Mouse (Mus musculus) MEL (cell line): ENCODE measurements around the gene Whamm. TPM values are rescaled to one million over a fixed set of nuclear protein-coding genes. Genes with fewer than 3 reads are reported as not detected.
A peak's percentile ranks its signal among the peaks of the same experiment; 100 is the strongest.

Source experiments
- DNase-seq: peaks from one replicate; pipeline ENCODE4 v3.0.0; 2011; ENCODE audit warnings: low read depth, low spot score
- H3K27ac ChIP-seq: 2 replicates; pipeline ENCODE4 v1.5.1; 2012; ENCODE audit warnings: low read depth, mild to moderate bottlenecking, control low read depth, low read length, moderate library complexity; ENCODE audit not compliant: control insufficient read depth
- H3K27me3 ChIP-seq, 2 experiments: fragments of 150-350 bp in 1 of 2; sonication (generic) in 1 of 2; 2 replicates each; pipeline ENCODE4 v1.6.1; 2012; ENCODE audit warnings: low read length in 2 of 2, mild to moderate bottlenecking in 2 of 2, improper control_type of control experiment in 1 of 2, moderate library complexity in 1 of 2; ENCODE audit not compliant: insufficient read depth in 2 of 2, control insufficient read depth in 1 of 2
- H3K36me3 ChIP-seq, 2 experiments: 2 replicates each; pipeline ENCODE4 v1.6.1; 2012 to 2014; ENCODE audit warnings: low read length in 2 of 2, improper control_type of control experiment in 1 of 2, inconsistent platforms in 1 of 2, mild to moderate bottlenecking in 1 of 2; ENCODE audit not compliant: insufficient read depth in 2 of 2, control insufficient read depth in 1 of 2
- H3K4me1 ChIP-seq, 2 experiments: fragments of 150-350 bp in 1 of 2; sonication (generic) in 1 of 2; 2 replicates each; pipeline ENCODE4 v1.6.1; 2012; ENCODE audit warnings: low read length in 2 of 2, improper control_type of control experiment in 1 of 2, mild to moderate bottlenecking in 1 of 2; ENCODE audit not compliant: insufficient read depth in 2 of 2, control insufficient read depth in 1 of 2
- H3K4me3 ChIP-seq, 2 experiments: fragments of 150-350 bp in 1 of 2; sonication (generic) in 1 of 2; 2 replicates each; pipeline ENCODE4 v1.5.1; 2012; ENCODE audit warnings: low read depth in 2 of 2, low read length in 2 of 2, mild to moderate bottlenecking in 2 of 2, moderate library complexity in 2 of 2, control low read depth in 1 of 2, improper control_type of control experiment in 1 of 2; ENCODE audit not compliant: control insufficient read depth in 1 of 2, insufficient read depth in 1 of 2
- H3K79me2 ChIP-seq: 2 replicates; pipeline ENCODE4 v1.6.1; 2012; ENCODE audit warnings: mild to moderate bottlenecking, low read length, moderate library complexity; ENCODE audit not compliant: control insufficient read depth, poor library complexity, insufficient read depth
- H3K9ac ChIP-seq: 2 replicates; pipeline ENCODE4 v1.6.1; 2012; ENCODE audit warnings: low read depth, mild to moderate bottlenecking, control low read depth, low read length, moderate library complexity; ENCODE audit not compliant: control insufficient read depth, poor library complexity, severe bottlenecking
- H3K9me3 ChIP-seq: fragments of 150-350 bp; sonication (generic); replicated peaks from 2 replicates; pipeline ENCODE4 v1.6.1; 2012; ENCODE audit warnings: mild to moderate bottlenecking, low read length, improper control_type of control experiment, moderate library complexity; ENCODE audit not compliant: insufficient read depth
- CTCF ChIP-seq, 3 experiments: IDR thresholded peaks in 2 of 3; conservative IDR thresholded peaks in 1 of 3; 2 replicates each; pipeline ENCODE4 v1.5.1; 2011 to 2012; ENCODE audit warnings: low read length in 3 of 3, low read depth in 2 of 3, mild to moderate bottlenecking in 2 of 3, improper control_type of control experiment in 1 of 3, inconsistent platforms in 1 of 3, mixed read lengths in 1 of 3, moderate library complexity in 1 of 3; ENCODE audit not compliant: control insufficient read depth in 1 of 3, insufficient read depth in 1 of 3, poor library complexity in 1 of 3, severe bottlenecking in 1 of 3
- ELF1 ChIP-seq: IDR thresholded peaks from 2 replicates; pipeline ENCODE4 v1.6.1; 2014; ENCODE audit warnings: low read depth, mild to moderate bottlenecking, inconsistent platforms, low read length, improper control_type of control experiment, moderate library complexity
- ETS1 ChIP-seq: IDR thresholded peaks from 2 replicates; pipeline ENCODE4 v1.6.1; 2012; ENCODE audit warnings: low read depth, mild to moderate bottlenecking, inconsistent platforms, low read length, improper control_type of control experiment, moderate library complexity
- GATA1 ChIP-seq: IDR thresholded peaks from 2 replicates; pipeline ENCODE4 v1.6.1; 2011; ENCODE audit warnings: low read depth, low read length, improper control_type of control experiment
- HCFC1 ChIP-seq: IDR thresholded peaks from 2 replicates; pipeline ENCODE4 v1.6.1; 2012; ENCODE audit warnings: low read depth, mild to moderate bottlenecking, inconsistent platforms, low read length, improper control_type of control experiment, moderate library complexity
- JUND ChIP-seq: IDR thresholded peaks from 2 replicates; pipeline ENCODE4 v1.6.1; 2011; ENCODE audit warnings: low read depth, mild to moderate bottlenecking, improper control_type of control experiment, low read length
- MAFK ChIP-seq: IDR thresholded peaks from 2 replicates; pipeline ENCODE4 v1.6.1; 2011; ENCODE audit warnings: low read depth, mild to moderate bottlenecking, low read length, improper control_type of control experiment, borderline replicate concordance
- MXI1 ChIP-seq: IDR thresholded peaks from 2 replicates; pipeline ENCODE4 v1.6.1; 2011; ENCODE audit warnings: mild to moderate bottlenecking, low read depth, low read length, improper control_type of control experiment
- MYB ChIP-seq: IDR thresholded peaks from 2 replicates; pipeline ENCODE4 v1.6.1; 2011; ENCODE audit warnings: mild to moderate bottlenecking, low read depth, low read length, improper control_type of control experiment
- MYC ChIP-seq: IDR thresholded peaks from 2 replicates; pipeline ENCODE4 v1.6.1; 2011; ENCODE audit warnings: low read depth, mild to moderate bottlenecking, low read length, improper control_type of control experiment, moderate library complexity
- RAD21 ChIP-seq: IDR thresholded peaks from 2 replicates; pipeline ENCODE4 v1.6.1; 2011; ENCODE audit warnings: mild to moderate bottlenecking, low read depth, low read length, improper control_type of control experiment
- RCOR1 ChIP-seq: IDR thresholded peaks from 2 replicates; pipeline ENCODE4 v1.6.1; 2012; ENCODE audit warnings: low read depth, mild to moderate bottlenecking, inconsistent platforms, low read length, improper control_type of control experiment
- SMC3 ChIP-seq: IDR thresholded peaks from 2 replicates; pipeline ENCODE4 v1.6.1; 2011; ENCODE audit warnings: low read depth, low read length, improper control_type of control experiment
- TAL1 ChIP-seq: IDR thresholded peaks from 2 replicates; pipeline ENCODE4 v1.6.1; 2012; ENCODE audit warnings: mild to moderate bottlenecking, inconsistent platforms, low read length, moderate library complexity, mixed read lengths
- TCF12 ChIP-seq: IDR thresholded peaks from 2 replicates; pipeline ENCODE4 v1.6.1; 2014; ENCODE audit warnings: low read depth, mild to moderate bottlenecking, inconsistent platforms, low read length, improper control_type of control experiment, moderate library complexity
- UBTF ChIP-seq: IDR thresholded peaks from 2 replicates; pipeline ENCODE4 v1.6.1; 2012; ENCODE audit warnings: low read depth, mild to moderate bottlenecking, inconsistent platforms, low read length, improper control_type of control experiment, moderate library complexity, borderline replicate concordance; ENCODE audit not compliant: insufficient read depth
- USF1 ChIP-seq: IDR thresholded peaks from 2 replicates; pipeline ENCODE4 v1.6.1; 2014; ENCODE audit warnings: low read depth, mild to moderate bottlenecking, inconsistent platforms, low read length, improper control_type of control experiment, moderate library complexity
- ZC3H11A ChIP-seq: IDR thresholded peaks from 2 replicates; pipeline ENCODE4 v1.6.1; 2012; ENCODE audit warnings: low read depth, mild to moderate bottlenecking, inconsistent platforms, low read length, improper control_type of control experiment
- ZKSCAN1 ChIP-seq: IDR thresholded peaks from 2 replicates; pipeline ENCODE4 v1.6.1; 2012; ENCODE audit warnings: low read depth, mild to moderate bottlenecking, inconsistent platforms, low read length, improper control_type of control experiment, moderate library complexity
- ZNF384 ChIP-seq: IDR thresholded peaks from 2 replicates; pipeline ENCODE4 v1.6.1; 2012; ENCODE audit warnings: low read depth, mild to moderate bottlenecking, inconsistent platforms, low read length, improper control_type of control experiment
- polyA plus RNA-seq, 2 experiments: library from polyadenylated mRNA; stranded (reverse) in 1 of 2; unstranded in 1 of 2; fragments of >175 nt in 1 of 2; fragments of >200 nt in 1 of 2; gene quantifications; 2 replicates each; pipeline versions ENCODE4 v1.2.1 to v1.2.4; 2012; ENCODE audit warnings: low replicate concordance in 2 of 2, low read depth in 1 of 2; ENCODE audit not compliant: insufficient read length in 2 of 2, insufficient read depth in 1 of 2, missing spikeins in 1 of 2
- total RNA-seq: library from RNA; depleted of rRNA; stranded (reverse); fragments of 300-350 nt; gene quantifications from 2 replicates; pipeline ENCODE4 v1.2.3, GENCODE M21; 2012

Gene Whamm
- total and polyA plus RNA-seq, 3 experiments = 9.4 to 22.9 TPM; not detected in 1

- peak; percentile 74 for DNase-seq
- Histone ChIP-seq H3K4me1 (no peaks in the 10 kb centered on the region), H3K9ac (no peak overlapping the region), H3K36me3 (no peaks in the 10 kb centered on the region), H3K79me2 (no peaks in the 10 kb centered on the region), H3K4me3 (no peak overlapping the region), H3K27ac (no peak overlapping the region), H3K9me3 (no peaks in the 10 kb centered on the region), H3K27me3 (no peaks in the 10 kb centered on the region; a peak in 2 of 4 replicates)
- TF ChIP-seq JUND (no peak), ZKSCAN1 (no peak), UBTF (no peak), TAL1 (no peak), CTCF (IDR thresholded peaks at IDR 0.05 in 2 of 3, conservative IDR thresholded peaks at IDR 0.05 in 1 of 3; ENCODE audit: control insufficient read depth in 1 of 3, insufficient read depth in 1 of 3, low read depth in 2 of 3, low read length in 3 of 3, poor library complexity in 1 of 3, severe bottlenecking in 1 of 3) (peak; percentile 71 to 91 (median 89)), MYB (no peak), ZNF384 (no peak), ELF1 (no peak), MYC (no peak), RAD21 (peak; percentile 90), GATA1 (no peak), ETS1 (no peak), MAFK (no peak), SMC3 (peak; percentile 92), ZC3H11A (peak; percentile 84), TCF12 (no peak)
These were observed 16.7 kb upstream of the Whamm start for GRCm38 (mm10) chr7:81554369-81554768.

GRCm38 (mm10) chr7:81556839-81557238 is 14.2 kb upstream of the Whamm start:
- H3K79me2 ChIP-seq = no peaks in the 10 kb centered on the region
- H3K9me3 ChIP-seq = no peaks in the 10 kb centered on the region
- H3K36me3 ChIP-seq = peaks cover 0 to 4% of the 10 kb centered on the region in 2 experiments; a peak in 2 of 4 replicates
- no peak for DNase-seq
- no peak overlapping the region for H3K9ac ChIP-seq
- peaks cover 0 to 9% of the 10 kb centered on the region in 2 experiments; a peak in 2 of 4 replicates for H3K4me1 ChIP-seq
- no peak overlapping the region for H3K27ac ChIP-seq
- no peak overlapping the region for H3K4me3 ChIP-seq
- no peaks in the 10 kb centered on the region; a peak in 2 of 4 replicates for H3K27me3 ChIP-seq
- no peak for TF ChIP-seq RCOR1
- no peak for TF ChIP-seq HCFC1
- TF ChIP-seq RAD21 = no peak
- no peak for TF ChIP-seq MXI1
- TF ChIP-seq USF1 = no peak
- TF ChIP-seq, all 39 proteins: peak for 0
